Mouse (Mus musculus) frontal cortex, postnatal 10 days (tissue): Measurements from ENCODE around the gene Qars.
A peak's percentile ranks its signal among the peaks of the same experiment; 100 is the strongest.

Experiments
- DNase-seq, 2 experiments: peaks; one replicate each; pipeline ENCODE4 v3.0.0; 2022; ENCODE audit warnings: low spot score in 2 of 2, mixed read lengths in 1 of 2

The Qars gene

DNA sequence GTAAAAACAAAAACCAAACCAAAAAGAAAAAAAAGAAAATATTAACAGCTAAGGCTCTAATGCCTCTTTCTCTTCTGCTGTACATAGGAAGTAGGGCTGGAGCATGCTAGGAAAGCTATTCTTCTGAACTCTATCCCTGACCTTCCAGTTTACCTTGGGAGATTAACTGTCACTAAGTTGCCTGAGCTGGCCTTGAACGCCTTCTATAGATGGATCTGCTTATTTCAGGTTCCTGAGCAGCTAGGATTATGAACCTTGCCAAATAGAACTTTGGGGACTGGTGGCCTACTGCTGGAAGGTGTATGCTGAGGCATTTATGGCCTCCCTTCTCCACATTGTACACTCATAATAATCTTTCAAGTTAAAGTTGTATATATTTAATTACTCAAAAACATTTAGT lies 23.4 kb downstream of the Qars start:
- no peak for DNase-seq

DNA sequence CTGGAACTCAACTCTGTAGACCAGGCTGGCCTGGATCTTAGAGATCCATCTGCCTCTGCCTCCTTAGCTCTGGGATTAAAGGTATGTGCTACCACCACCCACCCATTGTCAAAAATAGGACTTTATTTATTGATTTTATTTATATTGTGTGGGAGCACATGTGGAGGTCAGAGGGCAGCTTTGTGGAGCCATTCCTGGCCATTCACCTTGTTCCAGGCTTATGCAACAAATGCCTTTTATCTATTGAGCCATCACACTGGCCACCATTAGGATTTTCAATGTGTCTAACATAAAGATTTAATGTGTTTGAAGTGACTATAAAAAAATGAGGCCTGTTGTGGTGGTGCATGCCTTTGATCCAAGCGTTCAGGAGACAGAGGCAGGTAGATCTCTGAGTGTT lies 24.0 kb downstream of the Qars start:
- DNase-seq: no peak

DNA sequence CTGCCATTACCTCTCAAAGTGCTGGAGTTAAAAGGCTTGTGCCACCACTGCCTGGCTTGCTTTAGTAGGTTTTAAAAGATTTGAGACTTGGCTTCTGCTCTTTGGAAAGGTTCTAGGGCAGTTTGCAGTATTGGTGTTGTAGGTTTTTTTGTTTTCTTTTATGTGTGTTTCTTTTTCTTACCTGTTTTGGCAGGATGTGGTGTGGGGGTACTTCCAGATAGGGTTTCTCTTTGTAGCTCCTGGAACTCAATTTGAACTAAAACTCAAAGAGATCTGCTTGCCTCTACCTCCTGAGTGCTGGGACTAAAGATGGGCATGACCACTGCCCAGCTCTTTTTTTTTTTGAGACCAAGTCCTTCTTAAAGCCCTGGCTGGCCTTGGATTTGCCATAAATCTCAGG lies 33.3 kb downstream of the Qars start:
- no peak for DNase-seq

DNA sequence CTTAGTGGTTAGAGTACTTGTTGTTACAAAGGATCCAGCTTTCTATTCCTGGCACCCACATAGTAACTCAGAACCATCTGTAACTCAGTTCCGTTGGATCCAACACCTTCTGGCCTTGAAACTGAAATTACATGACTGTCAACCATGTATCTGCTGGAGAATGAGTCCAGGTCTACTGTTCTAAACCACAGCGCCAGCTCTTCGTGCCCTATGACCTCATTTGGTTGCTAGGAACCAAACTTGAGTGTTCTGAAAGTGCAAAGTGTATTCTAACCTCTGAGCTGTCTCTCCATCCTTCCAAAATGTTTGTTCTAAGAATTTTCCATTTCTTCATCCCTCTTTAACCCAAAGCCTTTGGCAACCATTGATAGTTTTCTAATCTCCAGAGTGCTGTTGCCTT lies 38.5 kb downstream of the Qars start:
- DNase-seq: no peak

DNA sequence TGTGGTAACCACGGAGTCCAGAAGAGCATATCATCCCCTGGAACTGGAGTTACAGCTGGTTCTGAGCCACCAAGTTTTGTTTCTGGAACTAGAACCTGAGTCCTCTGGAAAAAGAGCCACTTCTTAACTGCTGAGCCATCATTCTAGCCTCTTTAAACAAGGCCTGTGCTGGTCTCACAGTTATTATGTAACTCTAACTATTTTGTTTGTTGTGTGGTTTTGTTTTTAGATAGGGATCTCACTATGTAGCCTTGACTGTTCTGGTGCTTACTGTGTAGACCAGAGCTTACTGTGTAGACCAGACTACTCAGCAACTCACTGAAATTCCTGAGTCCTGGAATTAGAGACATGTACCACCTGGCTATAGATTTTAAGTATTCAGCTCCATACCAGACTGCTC lies 39.4 kb downstream of the Qars start:
- DNase-seq: no peak

DNA sequence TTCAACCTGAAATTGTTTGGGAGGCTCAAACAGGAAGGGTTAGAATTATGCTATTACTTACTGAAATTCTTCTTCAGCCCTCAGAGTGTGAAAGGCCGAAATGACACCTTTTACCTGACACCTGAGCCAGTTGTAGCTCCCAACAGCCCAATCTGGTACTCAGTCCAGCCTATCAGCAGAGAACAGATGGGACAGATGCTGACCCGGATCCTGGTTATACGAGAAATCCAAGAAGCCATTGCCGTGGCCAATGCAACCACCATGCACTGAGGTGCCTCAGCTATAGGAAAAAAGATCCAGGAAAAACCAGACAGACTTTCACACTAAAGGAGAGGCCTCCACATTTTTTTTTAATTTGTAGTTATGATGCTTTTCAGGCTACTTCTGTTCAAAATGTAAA lies 51.7 kb downstream of the Qars start:
- no peak for DNase-seq

DNA sequence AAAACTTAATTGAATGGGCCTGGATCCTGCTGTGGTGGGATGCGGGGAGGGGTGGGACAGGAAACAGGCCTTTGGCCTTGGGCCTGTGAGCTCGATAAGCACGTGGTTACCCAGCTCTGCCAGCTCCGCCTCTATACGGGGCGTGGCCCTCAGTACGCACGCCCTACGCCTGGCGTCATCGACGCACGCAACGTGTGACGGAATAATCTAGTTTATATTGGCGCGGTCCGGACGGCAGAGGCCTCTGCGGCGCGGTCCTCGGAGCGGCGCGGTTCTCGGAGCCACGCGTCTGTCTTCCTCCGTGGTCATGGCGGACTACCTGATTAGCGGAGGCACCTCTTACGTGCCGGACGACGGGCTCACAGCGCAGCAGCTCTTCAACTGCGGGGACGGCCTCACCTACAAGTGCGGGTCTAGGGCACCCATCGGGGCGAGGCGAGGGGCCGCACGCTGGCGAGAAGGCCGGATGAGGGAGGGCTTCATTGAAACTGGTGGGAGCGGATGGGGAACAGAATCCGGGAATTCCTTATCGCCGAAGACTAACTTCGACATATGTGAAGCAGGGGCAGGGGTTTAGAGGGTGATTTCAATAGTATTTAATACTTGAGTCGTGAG lies 52.8 kb downstream of the Qars start, which contains the start of gene Impdh2:
TSS of gene Impdh2 (plus strand) at position 60 of the 615 bp plus-strand sequence.
- DNase-seq: peak; percentile 93

DNA sequence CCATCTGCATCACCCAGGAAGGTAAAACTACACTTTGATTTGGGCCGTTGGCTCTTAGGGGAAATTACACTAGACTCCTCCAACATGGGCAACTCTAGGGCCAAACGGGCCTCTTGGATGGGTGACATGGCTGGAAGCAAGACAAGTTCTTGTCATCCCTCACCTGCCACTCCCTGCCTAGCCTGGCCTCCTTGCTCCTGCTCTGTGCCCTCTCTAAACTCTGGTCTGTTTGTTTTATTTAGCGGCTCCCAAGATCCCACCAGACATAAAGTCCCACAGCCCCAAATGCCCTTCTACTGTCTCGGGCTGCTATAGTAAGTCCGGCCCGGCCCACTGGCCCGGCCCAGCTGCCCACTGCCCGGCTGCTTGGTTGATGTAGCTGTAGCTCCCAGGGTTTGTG lies 56.2 kb downstream of the Qars start:
- DNase-seq: no peak

DNA sequence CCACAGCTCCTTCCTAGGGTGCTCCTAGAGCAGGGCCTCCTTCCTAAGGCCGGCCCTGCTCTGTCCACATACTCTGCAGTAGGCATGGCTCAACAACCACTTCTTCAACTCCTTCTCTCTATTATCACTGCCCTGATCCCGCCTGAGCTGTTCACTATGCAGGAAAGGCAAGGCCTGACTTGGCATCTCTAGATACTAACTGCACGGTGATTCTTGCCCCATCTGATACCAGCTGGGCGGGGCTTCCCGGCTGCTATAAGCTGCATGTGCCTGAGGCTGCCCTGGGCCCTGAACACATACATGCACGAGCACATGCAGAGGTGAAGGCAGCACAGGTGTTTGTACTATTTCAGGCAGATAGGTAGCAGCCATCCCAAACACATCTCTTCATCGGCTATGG lies 56.6 kb downstream of the Qars start:
- DNase-seq: no peak
